Mouse (Mus musculus): ENCODE measurements at regions not wholly inside any gene's neighbourhood (a gene's known extent, or its start where the extent isn't known, plus 50 kb on each side); places are given as distances from the start of the nearest gene placed in this dataset.

DNA sequence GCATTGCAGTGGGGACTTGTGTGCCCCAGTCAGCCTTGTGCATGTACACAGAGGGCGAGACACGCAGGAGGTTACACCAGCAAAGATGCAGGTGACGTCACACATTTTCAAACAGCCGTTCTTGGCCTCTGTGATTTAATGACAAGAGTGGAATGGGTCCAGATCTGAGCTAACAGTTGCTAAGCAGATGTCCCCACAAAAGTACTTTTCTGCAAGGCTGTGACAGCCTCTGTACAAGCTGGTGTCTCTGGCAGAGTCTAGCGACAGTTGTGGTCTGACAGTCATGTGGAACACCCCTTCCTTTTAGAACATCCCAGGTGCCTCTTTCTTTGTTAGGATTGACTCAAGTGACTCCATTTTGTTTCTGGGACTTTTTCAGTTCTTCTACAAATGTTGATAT, 203.1 kb downstream of the Bcl11b start:
- no peak for DNase-seq (ENCODE audit: low spot score)
- H3K27me3 ChIP-seq (ENCODE audit: control insufficient read depth, insufficient read depth, low read length) = no peaks in the 10 kb centered on the region
- no peak overlapping the region for H3K27ac ChIP-seq (replicated peaks)
- no peaks in the 10 kb centered on the region for H3K4me1 ChIP-seq (replicated peaks; ENCODE audit: control insufficient read depth, insufficient read depth)
- H3K36me3 ChIP-seq (ENCODE audit: control insufficient read depth, insufficient read depth, low read length) = no peaks in the 10 kb centered on the region
- no peak for TF ChIP-seq CTCF (IDR thresholded peaks at IDR 0.05; ENCODE audit: low read depth)
- TF ChIP-seq EP300 (optimal IDR thresholded peaks at IDR 0.05) = no peak
- H3K9ac ChIP-seq (ENCODE audit: low read length) = no peak overlapping the region
- 74% methylated on average over 5 of the region's 5 CpGs for WGBS
- ATAC-seq (ENCODE audit: low FRiP score, low TSS enrichment) = no peak
- no peaks in the 10 kb centered on the region for H3K9me3 ChIP-seq (ENCODE audit: control insufficient read depth, low read length)
- no peak overlapping the region for H3K4me3 ChIP-seq (ENCODE audit: low read depth, low read length)
- no peak overlapping the region for H3K4me2 ChIP-seq (replicated peaks; ENCODE audit: low read depth)

DNA sequence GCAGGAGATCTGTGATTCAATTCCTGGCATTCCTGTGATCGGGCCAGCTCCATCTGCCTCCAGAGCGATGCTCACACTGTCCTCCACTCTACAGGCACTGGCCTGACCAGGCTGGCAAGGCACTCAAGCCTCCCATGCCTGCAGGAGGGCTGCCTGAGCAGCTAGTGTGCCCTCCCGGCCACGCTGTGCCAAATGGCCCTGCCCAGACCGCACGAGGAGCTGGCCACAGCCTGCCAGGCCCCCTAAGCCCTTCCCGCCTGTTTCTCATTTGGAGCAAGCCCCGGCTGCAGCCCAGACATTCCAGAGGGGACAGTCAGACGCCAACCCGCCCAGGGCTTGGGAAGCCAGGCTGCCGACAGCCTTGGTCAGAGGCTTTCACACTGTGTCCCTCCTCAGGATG, 195.8 kb downstream of the Bcl11b start:
- ATAC-seq (ENCODE audit: low FRiP score, low TSS enrichment) = peak; percentile 32; the same call in 1 of the 2 replicates
- H3K4me2 ChIP-seq (replicated peaks; ENCODE audit: low read depth) = no peak overlapping the region
- WGBS = 16% methylated on average over 11 of the region's 11 CpGs
- H3K27ac ChIP-seq (replicated peaks) = no peak overlapping the region
- no peak overlapping the region for H3K4me3 ChIP-seq (ENCODE audit: low read depth, low read length)
- H3K27me3 ChIP-seq (ENCODE audit: control insufficient read depth, insufficient read depth, low read length) = no peaks in the 10 kb centered on the region
- no peak overlapping the region for H3K9ac ChIP-seq (ENCODE audit: low read length)
- peaks cover 4% of the 10 kb centered on the region; the same call in 1 of the 2 replicates for H3K4me1 ChIP-seq (replicated peaks; ENCODE audit: control insufficient read depth, insufficient read depth)
- no peaks in the 10 kb centered on the region for H3K9me3 ChIP-seq (ENCODE audit: control insufficient read depth, low read length)
- no peaks in the 10 kb centered on the region for H3K36me3 ChIP-seq (ENCODE audit: control insufficient read depth, insufficient read depth, low read length)
- peak; percentile 16 for DNase-seq (ENCODE audit: low spot score)
- no peak for TF ChIP-seq CTCF (IDR thresholded peaks at IDR 0.05; ENCODE audit: low read depth)
- TF ChIP-seq EP300 (optimal IDR thresholded peaks at IDR 0.05) = no peak

DNA sequence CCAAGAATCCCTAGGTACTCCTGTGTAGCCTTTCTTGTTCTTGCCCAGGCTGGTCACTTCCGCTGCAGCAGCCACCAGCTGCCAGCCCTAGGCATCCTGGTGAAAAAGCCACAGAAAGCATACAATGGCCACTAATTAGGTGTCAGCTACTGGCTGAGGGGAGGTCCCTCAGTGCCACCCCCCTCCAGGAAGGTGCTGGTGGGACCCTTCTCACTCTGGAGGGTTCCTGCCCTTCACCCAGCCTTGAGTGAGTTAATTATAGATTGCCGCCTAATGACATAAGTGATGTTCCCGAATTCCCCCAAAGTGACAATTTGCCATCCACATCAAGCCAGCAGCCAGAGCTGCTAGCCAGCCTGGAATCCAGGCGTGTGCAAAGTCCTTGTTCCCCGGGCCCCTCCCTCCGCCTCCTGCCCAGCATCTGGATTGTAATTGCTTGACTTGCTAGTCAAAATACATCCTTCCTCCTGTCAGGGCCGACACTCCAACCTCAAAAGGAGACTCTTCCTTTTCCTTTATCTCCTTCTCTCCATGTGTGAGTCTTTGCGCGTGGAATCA, 195.2 kb downstream of the Bcl11b start:
- H3K9ac ChIP-seq (ENCODE audit: low read length) = no peak overlapping the region
- H3K4me1 ChIP-seq (replicated peaks; ENCODE audit: control insufficient read depth, insufficient read depth) = peaks cover 4% of the 10 kb centered on the region; the same call in 1 of the 2 replicates
- TF ChIP-seq EP300 (optimal IDR thresholded peaks at IDR 0.05) = no peak
- no peak for TF ChIP-seq CTCF (IDR thresholded peaks at IDR 0.05; ENCODE audit: low read depth)
- no peaks in the 10 kb centered on the region for H3K36me3 ChIP-seq (ENCODE audit: control insufficient read depth, insufficient read depth, low read length)
- H3K27ac ChIP-seq (replicated peaks) = no peak overlapping the region
- H3K9me3 ChIP-seq (ENCODE audit: control insufficient read depth, low read length) = no peaks in the 10 kb centered on the region
- no peaks in the 10 kb centered on the region for H3K27me3 ChIP-seq (ENCODE audit: control insufficient read depth, insufficient read depth, low read length)
- 61% methylated on average over 9 of the region's 9 CpGs for WGBS
- no peak for ATAC-seq (ENCODE audit: low FRiP score, low TSS enrichment)
- H3K4me3 ChIP-seq (ENCODE audit: low read depth, low read length) = no peak overlapping the region
- no peak overlapping the region for H3K4me2 ChIP-seq (replicated peaks; ENCODE audit: low read depth)
- DNase-seq (ENCODE audit: low spot score) = no peak

DNA sequence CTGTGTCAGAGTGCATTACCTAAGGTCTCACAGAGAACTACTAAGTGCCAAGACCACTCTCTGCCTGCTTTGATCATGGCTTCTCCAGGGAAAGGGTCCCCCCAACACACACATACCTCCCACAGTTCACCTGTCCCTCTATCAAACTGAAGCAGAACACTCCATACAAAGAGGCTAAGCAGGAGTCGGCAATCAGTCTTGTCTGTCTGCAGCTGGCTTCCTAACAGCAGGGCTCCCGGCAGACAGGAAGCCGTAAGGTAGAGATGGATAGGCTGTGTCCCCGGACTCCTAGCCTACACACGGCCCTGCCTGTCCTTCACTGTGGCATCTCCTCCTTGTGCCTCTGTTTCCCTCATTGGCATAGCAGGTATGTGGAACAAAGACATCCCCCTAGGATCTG, 192.2 kb downstream of the Bcl11b start:
- 39% methylated on average over 5 of the region's 5 CpGs for WGBS
- DNase-seq (ENCODE audit: low spot score) (no peak), ATAC-seq (ENCODE audit: low FRiP score, low TSS enrichment) (no peak)
- no peaks in the 10 kb centered on the region for H3K36me3 ChIP-seq (ENCODE audit: control insufficient read depth, insufficient read depth, low read length)
- H3K9ac ChIP-seq (ENCODE audit: low read length) = no peak overlapping the region
- no peaks in the 10 kb centered on the region for H3K27me3 ChIP-seq (ENCODE audit: control insufficient read depth, insufficient read depth, low read length)
- peaks cover 4% of the 10 kb centered on the region; the same call in 1 of the 2 replicates for H3K4me1 ChIP-seq (replicated peaks; ENCODE audit: control insufficient read depth, insufficient read depth)
- no peak overlapping the region for H3K27ac ChIP-seq (replicated peaks)
- TF ChIP-seq EP300 (optimal IDR thresholded peaks at IDR 0.05) = no peak
- TF ChIP-seq CTCF (IDR thresholded peaks at IDR 0.05; ENCODE audit: low read depth) = no peak
- no peak overlapping the region for H3K4me2 ChIP-seq (replicated peaks; ENCODE audit: low read depth)
- H3K9me3 ChIP-seq (ENCODE audit: control insufficient read depth, low read length) = no peaks in the 10 kb centered on the region
- H3K4me3 ChIP-seq (ENCODE audit: low read depth, low read length) = no peak overlapping the region

DNA sequence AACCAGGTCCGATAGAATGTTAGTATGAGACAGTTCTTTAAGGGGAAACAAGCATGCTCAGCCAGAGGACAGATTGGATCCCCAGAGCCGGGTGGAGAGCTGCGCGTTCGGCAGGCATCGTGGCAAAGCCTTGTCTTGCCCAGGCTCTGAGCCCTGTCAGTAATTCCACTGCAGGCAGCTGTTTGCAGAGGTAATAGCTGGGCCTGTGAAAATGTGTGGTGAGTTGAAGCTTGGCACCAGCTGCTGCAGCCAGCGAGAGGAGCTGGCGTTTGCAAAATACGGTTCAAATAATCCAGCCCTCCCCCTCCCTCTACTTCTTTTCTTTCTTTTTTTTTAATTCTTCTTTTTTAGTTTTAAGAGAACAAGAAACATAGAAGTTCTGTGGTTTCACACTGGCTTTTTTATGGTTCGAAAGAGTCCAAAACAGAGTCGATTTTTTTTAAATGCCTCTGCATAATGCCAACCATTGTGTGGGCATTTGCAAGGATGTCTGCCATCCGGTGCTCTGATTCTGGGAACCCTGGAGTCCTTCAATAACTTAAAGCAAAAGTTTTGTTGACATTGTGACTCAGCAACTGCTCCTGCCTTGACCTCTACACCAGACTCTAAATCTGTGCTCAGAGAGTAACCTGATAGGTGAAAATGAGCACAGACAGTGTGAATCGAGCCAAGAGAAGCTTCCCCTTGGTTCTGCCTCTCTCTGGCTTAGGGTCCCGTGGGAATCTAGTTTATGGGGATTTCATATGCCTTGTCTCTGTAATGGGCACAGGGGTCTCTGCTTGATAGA, 190.7 kb downstream of the Bcl11b start:
- 50% methylated on average over 14 of the region's 14 CpGs for WGBS
- Histone ChIP-seq H3K4me2 (replicated peaks; ENCODE audit: low read depth) (no peak overlapping the region), H3K27me3 (ENCODE audit: control insufficient read depth, insufficient read depth, low read length) (no peaks in the 10 kb centered on the region), H3K4me1 (replicated peaks; ENCODE audit: control insufficient read depth, insufficient read depth) (peaks cover 4% of the 10 kb centered on the region; the same call in 1 of the 2 replicates), H3K36me3 (ENCODE audit: control insufficient read depth, insufficient read depth, low read length) (no peaks in the 10 kb centered on the region), H3K4me3 (ENCODE audit: low read depth, low read length) (no peak overlapping the region), H3K9ac (ENCODE audit: low read length) (no peak overlapping the region), H3K9me3 (ENCODE audit: control insufficient read depth, low read length) (no peaks in the 10 kb centered on the region), H3K27ac (replicated peaks) (no peak overlapping the region)
- DNase-seq (ENCODE audit: low spot score) = peak; percentile 36
- peak; percentile 90 for ATAC-seq (ENCODE audit: low FRiP score, low TSS enrichment)
- no peak for TF ChIP-seq EP300 (optimal IDR thresholded peaks at IDR 0.05)
- TF ChIP-seq CTCF (IDR thresholded peaks at IDR 0.05; ENCODE audit: low read depth) = no peak

DNA sequence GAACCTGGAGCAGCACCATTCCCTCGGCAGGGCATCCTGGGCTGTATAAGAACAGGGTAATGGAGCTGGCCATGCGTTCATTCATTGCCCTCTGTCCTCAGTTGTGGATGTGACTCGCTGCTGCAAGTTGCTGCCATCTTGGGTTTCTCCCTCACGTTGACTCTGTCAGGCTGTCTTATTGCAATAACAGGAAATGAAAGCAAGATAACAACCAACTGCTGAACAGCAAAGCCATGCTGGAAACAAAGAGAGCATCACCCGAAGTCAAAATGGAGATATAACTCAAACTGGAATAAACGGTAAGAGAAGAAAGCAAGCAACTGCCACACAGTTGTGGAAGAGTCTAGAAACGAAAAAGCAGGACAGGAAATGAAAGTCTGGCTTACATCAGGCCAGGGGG, 188.5 kb downstream of the Bcl11b start:
- no peaks in the 10 kb centered on the region for H3K36me3 ChIP-seq (ENCODE audit: control insufficient read depth, insufficient read depth, low read length)
- ATAC-seq (ENCODE audit: low FRiP score, low TSS enrichment) = no peak
- TF ChIP-seq EP300 (optimal IDR thresholded peaks at IDR 0.05) (no peak), CTCF (IDR thresholded peaks at IDR 0.05; ENCODE audit: low read depth) (no peak)

More for the DNA sequence above, 188.5 kb downstream of the Bcl11b start:
- Histone ChIP-seq H3K4me3 (ENCODE audit: low read depth, low read length) (no peak overlapping the region), H3K9me3 (ENCODE audit: control insufficient read depth, low read length) (no peaks in the 10 kb centered on the region), H3K9ac (ENCODE audit: low read length) (no peak overlapping the region), H3K4me2 (replicated peaks; ENCODE audit: low read depth) (no peak overlapping the region), H3K4me1 (replicated peaks; ENCODE audit: control insufficient read depth, insufficient read depth) (peaks cover 4% of the 10 kb centered on the region; the same call in 1 of the 2 replicates), H3K27ac (replicated peaks) (no peak overlapping the region), H3K27me3 (ENCODE audit: control insufficient read depth, insufficient read depth, low read length) (no peaks in the 10 kb centered on the region)
- WGBS = 80% methylated on average over 7 of the region's 7 CpGs
- no peak for DNase-seq (ENCODE audit: low spot score)

Data from stomach, postnatal 0 days (tissue).